Mouse (Mus musculus) stomach, postnatal 0 days (tissue): ENCODE data around the gene Dnaja3. TPM values are rescaled to one million over a fixed set of nuclear protein-coding genes. Genes with fewer than 3 reads are reported as not detected.

Source experiments
- ATAC-seq: fragments of 200-750 bp; cut with Nextera tagmentation; 2 replicates; pipeline ENCODE4 v1.8.0; 2017; ENCODE audit not compliant: low FRiP score, low TSS enrichment
- DNase-seq: peaks from one replicate; pipeline ENCODE4 v3.0.0-alpha.2; 2016; ENCODE audit warnings: low spot score
- H3K27ac ChIP-seq: fragments of 300-500 bp; sonication (generic); replicated peaks from 2 replicates; pipeline ENCODE4 v1.5.1; 2014; ENCODE audit warnings: mild to moderate bottlenecking, control low read depth
- H3K27me3 ChIP-seq: fragments of 300-500 bp; sonication (generic); 2 replicates; pipeline ENCODE4 v1.6.1; 2014; ENCODE audit warnings: low read length; ENCODE audit not compliant: control insufficient read depth, insufficient read depth
- H3K36me3 ChIP-seq: fragments of 300-500 bp; sonication (generic); 2 replicates; pipeline ENCODE4 v1.6.1; 2014; ENCODE audit warnings: low read length, mixed read lengths; ENCODE audit not compliant: control insufficient read depth, insufficient read depth
- H3K4me1 ChIP-seq: fragments of 300-500 bp; sonication (generic); replicated peaks from 2 replicates; pipeline ENCODE4 v1.6.1; 2014; ENCODE audit warnings: antibody characterized with exemption; ENCODE audit not compliant: control insufficient read depth, insufficient read depth
- H3K4me2 ChIP-seq: fragments of 300-500 bp; sonication (generic); replicated peaks from 2 replicates; pipeline ENCODE4 v1.6.1; 2014; ENCODE audit warnings: low read depth, mild to moderate bottlenecking, control low read depth, moderate library complexity
- H3K4me3 ChIP-seq: fragments of 300-500 bp; sonication (generic); 2 replicates; pipeline ENCODE4 v1.5.1; 2014; ENCODE audit warnings: low read depth, low read length, control low read depth
- H3K9ac ChIP-seq: fragments of 300-500 bp; sonication (generic); 2 replicates; pipeline ENCODE4 v1.6.1; 2014; ENCODE audit warnings: mild to moderate bottlenecking, low read length, control low read depth, mixed read lengths
- H3K9me3 ChIP-seq: fragments of 300-500 bp; sonication (generic); 2 replicates; pipeline ENCODE4 v1.6.1; 2016; ENCODE audit warnings: low read length; ENCODE audit not compliant: control insufficient read depth
- CTCF ChIP-seq: IDR thresholded peaks from 2 replicates; pipeline ENCODE4 v1.5.1; 2016; ENCODE audit warnings: antibody characterized with exemption, low read depth, mild to moderate bottlenecking, moderate library complexity
- EP300 ChIP-seq: optimal IDR thresholded peaks from 2 replicates; pipeline ENCODE3; 2016; ENCODE audit warnings: antibody characterized with exemption
- WGBS: fragments of 180-500 bp; shearing (Covaris S2); extraction: QIAGEN DNeasy Blood & Tissue Kit; methylation state at CpG from one replicate; pipeline ENCODE4 v1.1.7; 2014; 5-methylcytosine and 5-hydroxymethylcytosine counted together
- polyA plus RNA-seq: library from polyadenylated mRNA; unstranded; fragments of >200 nt; fragmentation: Nextera tagmentation; extraction: Ambion mirVana; gene quantifications from 2 replicates; pipeline ENCODE4 v1.2.1, GENCODE M21; 2015

Dnaja3 gene
- polyA plus RNA-seq, 1 experiment from 2014 or later: 47.0 TPM

GRCm38 (mm10) chr16:4646831-4647230, 7.0 kb downstream of the Dnaja3 start:
- no peak overlapping the region for H3K4me2 ChIP-seq
- WGBS: 71% methylated on average over 4 of the region's 4 CpGs
- H3K4me3 ChIP-seq: no peak overlapping the region
- DNase-seq (no peak), ATAC-seq (no peak)
- H3K36me3 ChIP-seq: peaks cover 10% of the 10 kb centered on the region
- 0 out of 2 replicates have a peak overlapping the region, but pooled peaks have one; percentile 30 for H3K27ac ChIP-seq
- H3K4me1 ChIP-seq: peaks cover 16% of the 10 kb centered on the region
- H3K27me3 ChIP-seq: no peaks in the 10 kb centered on the region
- no peaks in the 10 kb centered on the region for H3K9me3 ChIP-seq
- TF ChIP-seq EP300 (no peak), CTCF (no peak)
- 0 out of 2 replicates have a peak overlapping the region, but pooled peaks have one; percentile 4 for H3K9ac ChIP-seq

- H3K27me3 ChIP-seq: no peaks in the 10 kb centered on the region
- H3K9ac ChIP-seq: no peak overlapping the region
- peaks cover 13% of the 10 kb centered on the region for H3K4me1 ChIP-seq
- peaks cover 13% of the 10 kb centered on the region for H3K36me3 ChIP-seq
- peak; percentile 8; the same call in 1 of the 2 replicates for ATAC-seq
- H3K9me3 ChIP-seq: no peaks in the 10 kb centered on the region
- H3K4me3 ChIP-seq: no peak overlapping the region
- DNase-seq: no peak
- TF ChIP-seq EP300 (no peak), CTCF (no peak)
- H3K27ac ChIP-seq: peak overlapping the region; percentile 42; the same call in 1 of the 2 replicates
- no peak overlapping the region for H3K4me2 ChIP-seq
- 56% methylated on average over 13 of the region's 13 CpGs for WGBS
Observed at GRCm38 (mm10) chr16:4647651-4648141, 7.9 kb downstream of the Dnaja3 start.

GRCm38 (mm10) chr16:4648416-4649023, 8.7 kb downstream of the Dnaja3 start:
- WGBS: 84% methylated on average over 28 of the region's 28 CpGs
- DNase-seq (peak; percentile 9), ATAC-seq (no peak)
- Histone ChIP-seq H3K4me1 (peaks cover 8% of the 10 kb centered on the region; the same call in 1 of the 2 replicates), H3K27me3 (no peaks in the 10 kb centered on the region), H3K27ac (no peak overlapping the region), H3K9me3 (no peaks in the 10 kb centered on the region), H3K4me2 (no peak overlapping the region), H3K4me3 (no peak overlapping the region), H3K36me3 (peaks cover 13% of the 10 kb centered on the region), H3K9ac (no peak overlapping the region)
- TF ChIP-seq EP300: no peak
- TF ChIP-seq CTCF: no peak

GRCm38 (mm10) chr16:4649211-4649610, 9.4 kb downstream of the Dnaja3 start:
- H3K9ac ChIP-seq: no peak overlapping the region
- WGBS: 86% methylated on average over 5 of the region's 5 CpGs
- ATAC-seq (no peak), DNase-seq (no peak)
- H3K27me3 ChIP-seq: no peaks in the 10 kb centered on the region
- H3K4me2 ChIP-seq: no peak overlapping the region
- no peak overlapping the region for H3K4me3 ChIP-seq
- H3K36me3 ChIP-seq: peaks cover 13% of the 10 kb centered on the region
- no peaks in the 10 kb centered on the region for H3K9me3 ChIP-seq
- H3K27ac ChIP-seq: 0 out of 2 replicates have a peak overlapping the region, but pooled peaks have one; percentile 8
- no peak for TF ChIP-seq EP300
- no peak for TF ChIP-seq CTCF
- H3K4me1 ChIP-seq: peaks cover 5% of the 10 kb centered on the region; the same call in 1 of the 2 replicates

- WGBS: 87% methylated on average over 11 of the region's 11 CpGs
- H3K4me3 ChIP-seq: no peak overlapping the region
- peaks cover 2% of the 10 kb centered on the region; the same call in 1 of the 2 replicates for H3K4me1 ChIP-seq
- 0 out of 2 replicates have a peak overlapping the region, but pooled peaks have one; percentile 8 for H3K27ac ChIP-seq
- TF ChIP-seq EP300 (no peak), CTCF (no peak)
- no peaks in the 10 kb centered on the region for H3K9me3 ChIP-seq
- DNase-seq (peak; percentile 10), ATAC-seq (no peak)
- no peak overlapping the region for H3K4me2 ChIP-seq
- H3K27me3 ChIP-seq: no peaks in the 10 kb centered on the region
- H3K9ac ChIP-seq: no peak overlapping the region
- H3K36me3 ChIP-seq: peaks cover 16% of the 10 kb centered on the region
Observed at GRCm38 (mm10) chr16:4649692-4650091, 9.9 kb downstream of the Dnaja3 start.

GRCm38 (mm10) chr16:4650161-4650560, 10.4 kb downstream of the Dnaja3 start:
- TF ChIP-seq EP300 (no peak), CTCF (no peak)
- Histone ChIP-seq H3K27me3 (no peaks in the 10 kb centered on the region), H3K36me3 (peaks cover 16% of the 10 kb centered on the region), H3K4me2 (no peak overlapping the region), H3K9ac (no peak overlapping the region), H3K4me1 (peaks cover 2% of the 10 kb centered on the region; the same call in 1 of the 2 replicates), H3K9me3 (no peaks in the 10 kb centered on the region), H3K27ac (no peak overlapping the region), H3K4me3 (no peak overlapping the region)
- no peak for ATAC-seq
- WGBS: 88% methylated on average over 3 of the region's 3 CpGs
- DNase-seq: no peak
